Mouse (Mus musculus): ENCODE results near the gene Rundc3a. TPM values are rescaled to one million over a fixed set of nuclear protein-coding genes. Genes with fewer than 3 reads are reported as not detected.

Rundc3a gene
- polyA plus RNA-seq, 1 experiment: 446 TPM

GRCm38 (mm10) chr11:102445264-102445890 is 52.2 kb downstream of the Rundc3a start:
- Histone ChIP-seq H3K27ac (ENCODE audit: insufficient read depth, low read length) (no peak overlapping the region), H3K27me3 (ENCODE audit: control insufficient read depth, insufficient read depth, low read length) (no peaks in the 10 kb centered on the region), H3K4me1 (ENCODE audit: control insufficient read depth, insufficient read depth, low read length) (peaks cover 33% of the 10 kb centered on the region), H3K4me3 (replicated peaks; ENCODE audit: insufficient read depth, low read depth, low read length) (peak overlapping the region; percentile 80)
- WGBS: 25% methylated on average over 10 of the region's 10 CpGs
- peak in 1 of 2 experiments; percentile 31 for DNase-seq
- TF ChIP-seq CTCF (IDR thresholded peaks at IDR 0.05; ENCODE audit: borderline replicate concordance, insufficient read depth, low read depth, low read length) (no peak), POLR2A (IDR thresholded peaks at IDR 0.05; ENCODE audit: borderline replicate concordance, insufficient read depth, low read length) (no peak)

GRCm38 (mm10) chr11:102445891-102446361 is 52.7 kb downstream of the Rundc3a start:
- WGBS: 7% methylated on average over 7 of the region's 7 CpGs
- H3K4me3 ChIP-seq (replicated peaks; ENCODE audit: insufficient read depth, low read depth, low read length): peak overlapping the region; percentile 80
- peak overlapping the region; percentile 55 for H3K27ac ChIP-seq (ENCODE audit: insufficient read depth, low read length)
- peaks cover 33% of the 10 kb centered on the region for H3K4me1 ChIP-seq (ENCODE audit: control insufficient read depth, insufficient read depth, low read length)
- TF ChIP-seq POLR2A (IDR thresholded peaks at IDR 0.05; ENCODE audit: borderline replicate concordance, insufficient read depth, low read length): no peak
- no peak for TF ChIP-seq CTCF (IDR thresholded peaks at IDR 0.05; ENCODE audit: borderline replicate concordance, insufficient read depth, low read depth, low read length)
- no peaks in the 10 kb centered on the region for H3K27me3 ChIP-seq (ENCODE audit: control insufficient read depth, insufficient read depth, low read length)
- peak; percentile 48 to 57 for DNase-seq

- Histone ChIP-seq H3K4me1 (ENCODE audit: control insufficient read depth, insufficient read depth, low read length) (peaks cover 33% of the 10 kb centered on the region), H3K4me3 (replicated peaks; ENCODE audit: insufficient read depth, low read depth, low read length) (peak overlapping the region; percentile 80), H3K27me3 (ENCODE audit: control insufficient read depth, insufficient read depth, low read length) (no peaks in the 10 kb centered on the region), H3K27ac (ENCODE audit: insufficient read depth, low read length) (peak overlapping the region; percentile 95)
- WGBS: 1% methylated on average over 49 of the region's 49 CpGs
- no peak for TF ChIP-seq CTCF (IDR thresholded peaks at IDR 0.05; ENCODE audit: borderline replicate concordance, insufficient read depth, low read depth, low read length)
- TF ChIP-seq POLR2A (IDR thresholded peaks at IDR 0.05; ENCODE audit: borderline replicate concordance, insufficient read depth, low read length): no peak
- DNase-seq: peak; percentile 75 to 79
These were observed 53.6 kb downstream of the Rundc3a start for GRCm38 (mm10) chr11:102446581-102447461.

GRCm38 (mm10) chr11:102447497-102447896 is 54.3 kb downstream of the Rundc3a start, which contains the start of gene Fam171a2:
Gene Fam171a2 (minus strand): TSS chr11:102447682.
- peak; percentile 65 for TF ChIP-seq POLR2A (IDR thresholded peaks at IDR 0.05; ENCODE audit: borderline replicate concordance, insufficient read depth, low read length)
- peak; percentile 54 for TF ChIP-seq CTCF (IDR thresholded peaks at IDR 0.05; ENCODE audit: borderline replicate concordance, insufficient read depth, low read depth, low read length)
- H3K4me3 ChIP-seq (replicated peaks; ENCODE audit: insufficient read depth, low read depth, low read length): peak within 1 kb of the TSS; percentile 80
- H3K27ac ChIP-seq (ENCODE audit: insufficient read depth, low read length): peak within 1 kb of the TSS; percentile 95
- DNase-seq: peak; percentile 82 to 87
- H3K27me3 ChIP-seq (ENCODE audit: control insufficient read depth, insufficient read depth, low read length): no peaks in the 10 kb centered on the region
- under 1% methylated on average over 30 of the region's 40 CpGs for WGBS
- peaks cover 33% of the 10 kb centered on the region for H3K4me1 ChIP-seq (ENCODE audit: control insufficient read depth, insufficient read depth, low read length)

GRCm38 (mm10) chr11:102448327-102448726 is 55.1 kb downstream of the Rundc3a start:
- 9% methylated on average over 8 of the region's 8 CpGs for WGBS
- no peaks in the 10 kb centered on the region for H3K27me3 ChIP-seq (ENCODE audit: control insufficient read depth, insufficient read depth, low read length)
- peaks cover 33% of the 10 kb centered on the region for H3K4me1 ChIP-seq (ENCODE audit: control insufficient read depth, insufficient read depth, low read length)
- H3K27ac ChIP-seq (ENCODE audit: insufficient read depth, low read length): peak overlapping the region; percentile 77
- DNase-seq: peak; percentile 41 to 51
- no peak for TF ChIP-seq POLR2A (IDR thresholded peaks at IDR 0.05; ENCODE audit: borderline replicate concordance, insufficient read depth, low read length)
- no peak for TF ChIP-seq CTCF (IDR thresholded peaks at IDR 0.05; ENCODE audit: borderline replicate concordance, insufficient read depth, low read depth, low read length)
- peak overlapping the region; percentile 3 for H3K4me3 ChIP-seq (replicated peaks; ENCODE audit: insufficient read depth, low read depth, low read length)

- H3K4me3 ChIP-seq (replicated peaks; ENCODE audit: insufficient read depth, low read depth, low read length): no peak overlapping the region
- DNase-seq: peak; percentile 63 to 78
- 52% methylated on average over 17 of the region's 17 CpGs for WGBS
- H3K27me3 ChIP-seq (ENCODE audit: control insufficient read depth, insufficient read depth, low read length): no peaks in the 10 kb centered on the region
- peaks cover 29% of the 10 kb centered on the region for H3K4me1 ChIP-seq (ENCODE audit: control insufficient read depth, insufficient read depth, low read length)
- no peak for TF ChIP-seq CTCF (IDR thresholded peaks at IDR 0.05; ENCODE audit: borderline replicate concordance, insufficient read depth, low read depth, low read length)
- no peak for TF ChIP-seq POLR2A (IDR thresholded peaks at IDR 0.05; ENCODE audit: borderline replicate concordance, insufficient read depth, low read length)
- peak overlapping the region; percentile 77 for H3K27ac ChIP-seq (ENCODE audit: insufficient read depth, low read length)
These were observed 56.1 kb downstream of the Rundc3a start for GRCm38 (mm10) chr11:102449043-102450008.

Other genes starting within 250 kb of the Rundc3a start
- gene Nags, start 247.9 kb upstream of the Rundc3a start, polyA plus RNA-seq (2012; rRNA removed): not detected in 2 replicates
- 33.2 and 34.0 TPM in 2 replicates for gene Tmem101, start 237.0 kb upstream of the Rundc3a start, polyA plus RNA-seq (2012; rRNA removed)
- gene Lsm12, start 208.1 kb upstream of the Rundc3a start, polyA plus RNA-seq (2012; rRNA removed): 35.2 and 40.2 TPM in 2 replicates
- 115 and 120 TPM in 2 replicates for gene G6pc3, start 203.8 kb upstream of the Rundc3a start, polyA plus RNA-seq (2012; rRNA removed)
- gene Hdac5, start 163.2 kb upstream of the Rundc3a start, polyA plus RNA-seq (2012; rRNA removed): 188 and 194 TPM in 2 replicates
- 1.3 and 2.2 TPM in 2 replicates for gene BC030867, start 144.5 kb upstream of the Rundc3a start, polyA plus RNA-seq (2012; rRNA removed)
- gene Asb16, start 124.7 kb upstream of the Rundc3a start, polyA plus RNA-seq (2012; rRNA removed): 3.1 and 4.0 TPM in 2 replicates
- gene Tmub2, start 108.5 kb upstream of the Rundc3a start, polyA plus RNA-seq (2012; rRNA removed): 82.7 and 85.3 TPM in 2 replicates
- gene Atxn7l3, start 96.8 kb upstream of the Rundc3a start, polyA plus RNA-seq (2012; rRNA removed): 93.3 and 101 TPM in 2 replicates
- gene Ubtf, start 73.7 kb upstream of the Rundc3a start, polyA plus RNA-seq (2012; rRNA removed): 94.6 and 95.8 TPM in 2 replicates
- gene Slc4a1, start 27.2 kb upstream of the Rundc3a start, polyA plus RNA-seq (2012; rRNA removed): 0.72 and 0.90 TPM in 2 replicates
- gene Slc25a39, start 14.5 kb downstream of the Rundc3a start, polyA plus RNA-seq (2012; rRNA removed): 124 and 126 TPM in 2 replicates
- gene Grn, start 36.9 kb downstream of the Rundc3a start, polyA plus RNA-seq (2012; rRNA removed): 58.4 TPM in 2 replicates
- 57.8 and 60.3 TPM in 2 replicates for gene Fam171a2, start 54.3 kb downstream of the Rundc3a start, polyA plus RNA-seq (2012; rRNA removed)
- 2.8 and 4.0 TPM in 2 replicates for gene Itga2b, start 76.7 kb downstream of the Rundc3a start, polyA plus RNA-seq (2012; rRNA removed)
- gene Gpatch8, start 163.0 kb downstream of the Rundc3a start, polyA plus RNA-seq (2012; rRNA removed): 64.7 and 66.9 TPM in 2 replicates
- gene Gm11627, start 186.1 kb downstream of the Rundc3a start, polyA plus RNA-seq (2012; rRNA removed): 1.1 and 1.3 TPM in 2 replicates
- gene Fzd2, start 211.0 kb downstream of the Rundc3a start, polyA plus RNA-seq (2012; rRNA removed): 2.7 and 2.9 TPM in 2 replicates